Mouse (Mus musculus) gastrocnemius, postnatal 10 days (tissue): ENCODE results near the gene Prpf4. TPM values are rescaled to one million over a fixed set of nuclear protein-coding genes. Genes with fewer than 3 reads are reported as not detected.

Experiments
- DNase-seq: peaks from one replicate; pipeline ENCODE4 v3.0.0; 2021; ENCODE audit warnings: mixed read lengths
- long read RNA-seq, 2 experiments: library from polyadenylated mRNA; stranded (forward); transcript quantifications; one replicate each; pipeline ENCODE4 v2.0.0; 2021
- total RNA-seq, 2 experiments: library from RNA; stranded (reverse); gene quantifications; 2 replicates each; pipeline ENCODE4 v1.2.3; 2021

The Prpf4 gene
- 10 to 100 TPM; 13.5 to 13.6 TPM for total RNA-seq
- long read RNA-seq, experiment 1, full-length matches to known transcripts, result 27 of 33 reads
- long read RNA-seq, experiment 1, partial matches to known transcripts, result 1 of 33 reads
- long read RNA-seq, experiment 1, other reads (novel, unspliced or antisense), result 5 of 33 reads
- long read RNA-seq, experiment 2, full-length matches to known transcripts, result 30 of 34 reads
- long read RNA-seq, experiment 2, partial matches to known transcripts, result 1 of 34 reads
- long read RNA-seq, experiment 2, other reads (novel, unspliced or antisense), result 3 of 34 reads

DNA sequence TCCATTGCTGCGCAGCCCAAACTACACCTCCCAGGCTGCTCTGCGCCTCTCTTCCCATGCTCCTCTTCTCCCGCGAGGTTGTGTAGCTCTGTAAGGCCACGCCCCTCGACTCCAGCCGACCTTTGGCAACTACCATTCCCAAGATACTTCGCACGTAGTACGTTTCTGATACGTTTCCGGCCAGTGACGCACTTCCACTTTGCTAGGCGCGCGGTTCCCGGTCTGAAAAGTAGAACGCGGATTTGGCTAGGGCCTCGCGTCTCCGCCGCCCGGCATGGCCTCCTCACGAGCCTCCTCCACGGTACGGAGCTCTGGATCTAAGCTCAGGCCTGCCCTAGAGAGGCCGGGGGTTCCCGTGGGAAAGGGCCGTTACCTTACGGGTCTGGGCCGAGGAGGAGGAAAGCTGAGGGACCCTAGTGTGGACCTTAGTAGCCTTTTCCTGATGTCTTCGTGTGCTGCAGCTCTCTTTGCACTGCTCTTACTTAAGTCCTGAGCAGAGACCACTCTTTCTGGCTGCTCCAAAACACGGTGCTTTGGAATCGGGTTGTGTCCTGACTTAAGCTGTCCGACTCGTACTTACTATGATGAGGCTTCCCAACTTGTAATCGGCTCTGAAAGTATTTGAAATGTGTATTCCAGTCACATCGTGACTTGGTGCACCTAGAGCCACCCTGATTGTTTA is at the start of gene Prpf4, which contains the start of gene Cdc26:
Gene Prpf4 (plus strand): TSS at position 197 of the 682 bp plus-strand sequence.
Gene Cdc26 (minus strand): TSS at position 42 of the 682 bp plus-strand sequence.
- peak; percentile 93 for DNase-seq

DNA sequence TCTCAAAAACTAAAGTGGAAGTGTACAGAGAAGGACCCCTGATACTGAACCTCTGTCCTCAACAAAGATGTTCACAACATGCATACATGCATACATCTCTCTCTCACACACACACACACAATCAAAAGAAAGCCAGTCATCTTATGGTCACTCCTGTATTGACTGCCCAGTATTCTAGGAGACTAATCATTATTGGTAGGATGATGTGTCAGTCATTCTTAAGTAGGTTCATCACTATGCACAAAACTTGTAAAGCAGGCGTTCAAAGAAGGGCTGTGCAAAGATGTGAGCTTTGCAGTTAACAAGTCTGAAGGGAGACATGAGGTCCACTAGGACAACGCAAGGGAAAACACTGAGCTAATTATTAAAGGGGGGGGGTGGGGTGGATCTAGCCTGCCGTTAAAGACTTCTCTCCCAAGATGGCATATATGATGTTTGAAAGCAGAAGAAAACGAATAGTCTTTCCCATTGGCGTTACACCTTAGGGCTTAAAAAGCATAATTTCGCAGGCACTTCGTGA is 49.3 kb upstream of the Prpf4 start:
- no peak for DNase-seq

DNA sequence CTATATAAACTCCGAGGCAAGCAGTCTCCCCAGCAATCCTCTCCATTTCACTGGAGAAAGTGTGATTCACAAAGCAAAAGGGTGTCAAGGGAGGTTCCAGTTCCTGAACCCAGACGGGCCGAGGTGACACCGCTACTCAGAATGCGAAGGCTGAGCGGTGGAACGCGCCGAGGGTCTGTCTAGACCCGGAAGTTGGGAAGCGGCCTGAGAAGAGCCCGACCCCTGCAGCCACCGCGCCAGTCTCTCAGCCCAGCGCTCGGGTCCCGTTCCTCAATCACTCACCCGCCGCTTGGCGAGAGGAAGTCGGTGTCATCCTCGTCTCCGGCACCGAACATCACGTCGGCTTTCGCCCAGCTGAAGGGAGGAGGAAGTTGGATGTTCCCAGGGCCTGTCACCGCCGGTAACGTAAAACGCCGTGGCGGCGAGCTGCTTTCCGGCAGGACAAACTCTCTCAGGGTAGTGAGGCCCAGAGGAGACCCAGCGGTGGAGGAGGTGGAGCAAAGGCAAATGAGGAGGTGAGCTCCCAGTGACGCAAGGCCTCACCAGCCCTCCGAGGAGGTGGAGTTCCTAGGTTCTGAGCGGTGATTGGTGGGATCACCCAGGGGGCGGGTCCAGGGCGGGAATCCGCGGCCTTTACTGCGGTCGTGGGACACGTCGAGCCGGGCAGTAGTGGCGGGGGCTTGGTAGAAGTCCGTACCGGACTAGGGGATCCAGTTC is 48.4 kb upstream of the Prpf4 start, which contains the start of the genes Fkbp15 and Slc31a1:
Gene Fkbp15 (minus strand): TSS at position 461 of the 717 bp plus-strand sequence.
Gene Slc31a1 (plus strand): TSS at position 640 of the 717 bp plus-strand sequence.
- peak; percentile 93 for DNase-seq

DNA sequence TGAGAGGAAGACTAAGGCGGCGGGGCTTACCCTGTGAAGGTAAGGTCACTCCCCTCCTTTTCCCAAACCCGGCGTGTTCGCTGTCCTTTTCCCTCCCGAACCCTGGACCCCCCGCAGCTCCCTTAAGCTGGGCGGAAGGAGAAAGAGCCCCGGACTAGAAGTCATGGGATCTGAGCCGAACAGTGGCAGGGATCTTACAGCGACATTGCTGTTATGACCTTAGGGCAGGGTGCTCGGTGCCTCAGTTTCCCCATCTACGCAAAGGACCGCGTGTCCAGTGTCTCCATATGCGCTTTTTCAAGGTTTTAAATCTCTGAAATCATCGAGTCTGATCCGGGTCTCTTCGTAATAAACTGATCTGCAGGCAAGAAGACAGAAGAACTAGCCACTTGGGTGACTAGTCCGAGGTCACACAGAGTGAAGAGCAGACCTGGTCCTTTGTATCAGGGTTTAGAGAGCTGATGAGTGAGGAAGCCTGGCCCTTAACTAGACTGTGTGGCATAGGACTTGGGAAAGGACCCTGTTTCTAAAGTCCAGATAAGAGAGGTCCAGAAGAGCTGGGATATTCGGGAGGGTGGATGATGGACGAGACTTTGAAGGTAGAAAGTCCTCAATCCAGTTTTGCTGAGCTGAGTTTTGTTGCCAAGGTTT is 47.7 kb upstream of the Prpf4 start:
- DNase-seq, result no peak

DNA sequence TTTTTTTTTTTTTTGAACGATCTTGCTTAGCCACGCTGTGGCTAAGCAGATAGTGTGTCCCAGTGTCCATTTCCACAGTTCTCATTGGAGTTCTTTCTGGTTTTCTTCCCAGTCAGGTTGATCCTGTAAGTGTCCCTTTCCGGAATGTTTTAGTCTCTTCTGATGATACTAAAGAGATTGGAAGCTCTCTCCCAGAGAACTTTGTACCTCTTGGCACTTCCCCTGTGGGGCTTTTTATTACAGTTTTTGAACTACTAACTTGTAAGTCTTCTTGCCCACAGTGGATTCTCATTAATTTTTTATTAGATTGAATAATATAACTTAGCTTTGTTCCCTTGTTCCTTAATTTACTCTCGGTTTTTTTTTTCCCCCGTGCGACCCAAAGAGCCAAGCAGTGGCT is 47.0 kb upstream of the Prpf4 start:
- DNase-seq, result no peak

DNA sequence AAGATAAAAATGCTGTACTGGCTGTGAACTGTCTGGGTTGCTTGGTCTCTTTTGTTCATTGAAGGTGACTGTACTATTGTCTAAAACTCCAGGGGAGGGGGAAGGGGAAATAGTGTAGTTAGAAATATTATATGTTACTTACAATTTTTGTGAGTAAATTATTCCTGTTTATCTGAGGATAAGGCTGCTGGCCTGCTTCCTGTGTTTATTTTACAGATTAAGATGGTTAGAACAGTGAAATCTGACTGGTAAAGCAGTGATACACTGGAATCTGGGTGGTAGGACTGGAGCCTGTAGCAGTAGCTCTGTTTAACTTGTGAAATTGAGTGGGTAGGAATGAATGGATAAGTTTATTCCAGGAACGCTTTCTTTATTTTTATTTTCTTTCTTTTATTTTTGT is 46.6 kb upstream of the Prpf4 start:
- no peak for DNase-seq

DNA sequence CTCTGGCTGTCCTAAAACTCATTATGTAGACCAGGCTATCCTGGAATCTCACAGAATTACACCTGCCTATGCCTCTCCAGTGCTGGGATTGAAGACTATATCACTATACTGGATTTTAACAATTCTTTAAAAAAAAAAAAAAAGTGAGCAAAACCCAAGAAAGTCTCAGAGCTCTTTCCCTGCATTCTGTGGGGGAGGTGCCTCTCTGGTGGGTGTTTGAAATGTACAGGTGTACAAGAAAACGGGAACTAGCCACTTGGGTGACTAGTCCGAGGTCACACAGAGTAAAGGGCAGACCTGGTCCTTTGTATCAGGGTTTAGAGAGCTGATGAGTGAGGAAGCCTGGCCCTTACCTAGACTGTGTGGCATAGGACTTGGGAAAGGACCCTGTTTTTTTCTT is 46.2 kb upstream of the Prpf4 start:
- no peak for DNase-seq

DNA sequence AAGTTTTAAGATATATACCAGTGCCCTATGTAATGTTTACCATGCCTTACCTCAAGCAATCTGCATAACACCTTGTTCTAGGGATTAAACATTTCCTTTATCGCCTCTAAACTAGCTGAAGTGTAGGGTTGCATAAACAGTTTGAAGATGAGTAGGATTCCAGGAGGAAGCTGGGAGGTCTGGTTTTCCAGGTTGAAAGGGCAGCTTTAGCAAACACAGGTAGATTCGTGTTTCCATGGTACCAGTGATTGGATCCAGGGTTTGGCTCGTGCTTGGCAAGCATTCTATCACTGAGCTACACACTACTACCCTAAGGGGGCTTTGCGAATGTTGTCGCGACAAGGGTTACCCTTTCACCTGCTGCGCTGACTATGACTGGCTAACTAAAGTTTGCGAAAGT is 44.3 kb upstream of the Prpf4 start:
- no peak for DNase-seq

DNA sequence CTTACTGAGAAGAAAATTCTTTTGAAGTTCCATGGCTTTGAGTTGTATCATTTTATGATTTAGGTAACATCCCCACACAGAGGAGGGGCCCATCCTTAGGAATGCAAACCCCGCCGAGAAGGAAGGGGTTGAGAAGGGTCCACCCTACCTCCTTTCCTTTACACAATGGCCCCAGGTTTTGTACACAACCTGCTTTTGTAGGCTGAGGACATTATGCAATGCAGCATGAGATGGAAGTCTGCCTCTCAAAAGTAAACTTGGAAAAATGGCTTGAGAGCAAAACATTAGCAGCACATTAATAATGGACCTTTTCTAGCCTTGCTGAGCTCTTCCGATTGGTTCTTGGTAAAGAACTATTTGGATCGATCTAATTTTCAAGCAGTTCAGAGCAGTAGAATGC is 42.3 kb upstream of the Prpf4 start:
- no peak for DNase-seq

DNA sequence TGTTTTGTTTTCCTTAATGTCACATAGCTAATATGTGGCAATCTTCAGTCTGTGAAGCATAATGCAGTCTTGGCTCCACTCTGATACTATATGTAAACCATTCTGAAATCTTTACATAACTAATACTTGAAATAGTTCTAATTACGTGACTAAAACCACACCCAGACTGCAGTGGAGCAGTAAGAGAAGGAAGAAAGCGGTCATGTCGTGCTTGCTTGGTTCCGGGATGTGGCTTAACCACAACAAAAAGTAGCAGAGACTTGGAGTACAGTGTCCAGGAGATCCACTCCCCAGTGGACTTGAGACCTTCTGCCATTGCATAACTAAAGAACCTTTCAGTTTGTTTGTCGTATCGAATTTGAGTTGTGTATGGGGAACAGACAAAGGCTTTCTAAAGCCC is 41.0 kb upstream of the Prpf4 start:
- no peak for DNase-seq

DNA sequence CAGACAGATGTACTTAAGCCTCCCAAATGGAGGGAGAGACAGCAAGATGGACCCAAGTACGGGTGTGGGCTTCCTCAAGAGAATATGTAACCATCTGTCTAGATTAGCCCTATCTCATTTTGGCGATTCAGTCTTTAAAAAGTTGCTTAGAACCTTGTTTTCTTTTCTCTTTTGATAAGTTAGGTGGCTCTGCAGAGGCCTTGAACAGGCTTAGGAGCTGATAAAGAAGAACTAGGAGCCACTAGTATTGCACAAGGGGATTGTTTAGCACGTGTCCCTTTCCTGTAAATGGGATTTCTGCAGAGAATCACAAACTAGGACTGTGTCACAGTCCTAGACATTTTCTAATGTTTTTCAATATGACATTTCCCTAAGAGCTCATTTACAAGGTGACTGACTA is 39.5 kb upstream of the Prpf4 start:
- no peak for DNase-seq

DNA sequence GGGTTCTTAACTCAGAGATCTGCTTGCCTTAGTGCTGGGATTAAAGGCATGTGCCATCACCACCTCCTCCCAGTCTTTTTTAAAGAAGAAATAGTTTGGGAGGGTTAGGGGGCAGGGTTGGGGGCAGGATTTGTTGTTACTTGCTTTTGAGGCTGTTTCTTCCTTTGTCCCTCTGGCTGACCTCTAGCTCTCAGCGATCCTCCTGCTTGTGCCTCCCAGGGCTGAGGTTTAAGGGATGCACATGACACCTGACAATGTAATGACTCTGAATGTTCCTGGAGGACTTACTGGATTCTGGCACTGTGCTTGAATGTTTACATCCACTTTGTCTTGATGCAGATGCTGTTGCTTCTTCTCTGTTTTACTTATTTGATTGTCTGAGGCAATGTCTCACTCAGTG is 36.2 kb upstream of the Prpf4 start:
- DNase-seq, result no peak

DNA sequence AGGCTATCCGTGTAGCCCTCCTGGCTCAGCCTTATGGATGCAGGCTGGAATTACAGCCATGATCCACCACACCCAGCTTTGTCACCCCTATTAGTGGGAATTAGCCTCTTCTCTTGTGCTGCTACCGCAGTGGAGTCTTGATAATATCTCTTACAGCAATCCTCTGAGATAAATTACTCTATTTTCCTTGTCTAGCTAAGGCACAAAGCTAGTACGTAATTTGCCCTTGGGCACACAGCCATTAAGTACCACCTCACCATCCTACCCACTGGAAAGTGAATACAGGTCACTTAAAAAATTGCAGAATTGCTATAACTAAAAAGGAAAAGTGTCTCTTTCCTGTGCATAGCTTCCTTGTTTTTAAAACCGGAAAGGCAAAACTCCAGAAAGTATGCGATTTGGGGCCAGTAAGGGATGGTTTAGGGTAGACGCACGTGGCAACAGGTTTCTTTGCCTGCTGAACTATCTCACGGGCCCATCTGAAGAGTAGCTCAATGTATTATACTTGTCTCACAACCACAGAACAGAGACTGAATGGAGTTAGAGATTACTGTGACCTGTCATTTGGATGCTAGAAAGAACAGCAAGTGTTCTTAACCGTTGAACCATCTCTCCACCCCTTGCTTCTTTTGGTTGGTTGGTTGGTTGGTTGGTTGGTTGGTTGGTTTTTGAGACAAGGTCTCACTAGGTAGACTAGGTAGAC is 35.6 kb upstream of the Prpf4 start:
- DNase-seq, result no peak

DNA sequence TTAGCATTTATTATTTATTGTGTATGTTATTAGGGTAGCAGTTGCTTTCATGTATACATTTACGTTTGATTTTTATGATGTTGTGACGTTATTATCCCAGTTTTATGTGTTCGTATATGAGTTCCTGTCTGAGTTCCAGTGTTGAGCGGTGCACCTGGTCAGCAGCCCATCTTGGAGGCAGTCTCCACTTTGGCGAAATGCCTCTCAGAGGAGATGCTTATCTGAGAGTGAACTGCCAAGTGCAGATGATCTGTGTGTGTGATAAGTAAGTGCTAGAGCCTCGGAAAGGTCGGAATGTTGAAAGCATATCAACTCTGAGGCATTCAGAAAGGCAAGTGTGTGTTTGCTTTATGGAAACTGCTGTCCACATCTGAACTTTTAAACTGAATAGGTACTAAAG is 34.9 kb upstream of the Prpf4 start:
- DNase-seq, result no peak

DNA sequence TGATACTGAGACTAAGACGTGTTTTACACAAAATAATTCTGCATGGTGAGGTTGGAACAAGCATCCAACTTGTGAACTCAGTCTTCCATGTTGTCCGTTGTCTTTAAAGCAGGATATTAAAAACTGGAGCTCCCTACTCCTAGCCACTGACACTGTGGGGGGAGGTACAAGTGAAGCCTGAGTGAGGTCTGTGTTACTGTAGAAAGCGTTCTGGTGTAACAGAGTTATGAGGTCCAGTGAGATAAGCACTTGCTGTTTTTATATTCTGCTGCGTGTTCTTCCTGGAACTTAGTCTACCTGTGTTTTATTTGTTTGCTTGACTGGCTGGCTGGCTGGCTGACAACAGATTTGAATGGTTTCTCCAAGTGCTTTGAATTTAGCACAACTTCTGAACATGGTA is 34.3 kb upstream of the Prpf4 start:
- DNase-seq, result no peak

DNA sequence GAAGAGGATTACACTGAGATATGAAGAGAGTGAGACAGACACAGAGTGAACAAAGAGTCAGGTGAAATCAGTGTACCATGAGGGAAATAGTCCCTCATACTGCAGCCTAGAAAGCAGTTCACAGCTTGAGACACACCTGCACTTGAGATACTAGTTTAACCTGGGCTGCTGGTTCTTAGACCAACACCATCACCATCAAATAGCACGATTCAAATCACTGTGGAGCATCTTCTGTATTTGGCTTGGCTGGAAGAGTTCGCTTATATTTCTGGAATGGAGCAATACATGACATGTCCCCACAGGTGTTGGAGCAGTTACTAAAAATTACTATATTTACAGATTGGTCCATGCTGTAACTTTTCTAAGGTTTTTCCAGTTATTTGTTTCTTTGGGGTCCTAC is 32.5 kb upstream of the Prpf4 start:
- DNase-seq, result no peak

DNA sequence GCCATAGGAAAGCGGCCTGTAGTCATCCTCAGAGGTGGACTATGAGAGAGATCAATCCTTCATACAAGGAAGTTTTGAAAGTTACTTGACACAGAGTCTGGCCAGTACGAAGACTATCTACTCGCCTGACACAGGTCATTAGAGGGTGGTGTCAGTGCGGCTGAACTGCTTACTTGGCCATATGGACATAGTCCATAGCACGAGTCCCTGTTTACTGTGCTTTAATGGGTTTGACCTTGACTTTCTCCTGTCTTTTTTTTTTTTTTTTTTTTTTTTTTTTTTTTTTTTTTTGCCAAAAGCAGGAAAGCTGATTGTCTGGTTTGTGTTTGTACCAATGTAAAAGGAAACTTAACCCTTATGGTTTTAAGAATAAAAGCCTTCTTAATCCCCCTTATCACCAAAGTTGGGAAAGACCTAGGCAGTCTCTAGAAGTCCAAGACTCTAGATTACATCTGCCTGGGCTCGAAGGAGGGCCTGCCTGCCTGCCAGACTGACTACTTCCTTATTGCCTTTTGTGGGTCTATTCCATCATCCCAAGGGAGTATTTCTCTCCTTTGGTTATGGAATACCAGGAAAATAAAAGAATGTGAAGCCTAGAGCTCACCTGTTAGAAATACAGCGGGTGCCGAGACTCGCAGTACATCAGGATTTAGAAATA is 28.7 kb upstream of the Prpf4 start:
- no peak for DNase-seq

DNA sequence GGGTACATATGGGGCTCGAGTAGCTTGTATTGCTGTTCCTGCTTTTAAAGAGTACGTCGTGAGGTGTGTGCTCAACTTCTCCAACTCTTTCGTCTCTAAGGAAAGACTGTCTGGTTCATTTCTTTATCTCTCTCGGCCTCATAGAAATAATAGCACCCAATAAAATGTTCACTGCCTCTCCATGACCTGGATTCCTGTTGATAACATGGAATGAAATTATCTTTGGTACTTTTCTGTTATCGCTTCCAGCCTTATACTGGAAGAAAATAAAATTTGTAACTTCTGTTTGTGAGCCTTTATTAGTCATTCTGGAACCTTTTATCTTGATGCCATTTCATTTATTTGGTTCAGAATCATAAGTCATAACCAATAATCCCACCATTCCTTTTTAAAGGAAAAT is 25.4 kb upstream of the Prpf4 start:
- no peak for DNase-seq

DNA sequence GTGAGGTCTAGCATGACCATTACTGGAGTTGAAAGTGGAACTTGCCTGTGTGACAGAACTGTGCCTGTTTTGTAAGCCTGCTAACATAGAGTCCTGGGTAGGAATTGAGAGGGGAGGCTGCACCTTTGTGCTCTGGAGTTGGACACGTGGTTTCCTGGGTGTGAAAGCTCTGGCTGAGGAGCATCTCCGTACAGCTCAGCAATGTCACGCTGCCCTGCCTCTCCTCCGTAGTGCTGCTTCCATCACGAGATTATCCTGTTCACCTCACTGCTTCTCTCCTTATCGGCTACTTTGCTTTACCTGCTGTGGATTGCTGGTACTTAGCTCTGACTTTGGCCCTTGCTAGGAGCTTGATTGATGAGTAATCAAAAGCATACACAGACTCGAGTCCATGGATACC is 24.8 kb upstream of the Prpf4 start:
- no peak for DNase-seq

DNA sequence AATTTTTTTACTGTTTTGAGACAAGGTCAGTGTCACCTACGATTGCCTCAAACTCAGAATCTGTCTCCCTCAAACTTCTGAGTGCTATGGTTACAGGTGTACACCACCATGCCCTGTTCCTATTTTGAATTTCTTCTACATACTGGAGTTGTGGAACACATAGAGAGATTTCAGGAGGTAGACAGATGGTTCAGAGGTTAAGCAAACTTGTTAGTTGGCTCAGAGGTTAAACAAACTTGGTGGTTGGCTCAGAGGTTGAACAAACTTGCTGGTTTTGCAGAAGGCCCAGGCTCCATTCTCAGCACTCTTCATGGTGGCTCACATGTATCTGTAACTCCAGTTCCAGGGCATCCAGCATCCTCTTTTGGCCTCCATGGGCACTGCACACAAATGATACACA is 24.4 kb upstream of the Prpf4 start:
- DNase-seq, result no peak

DNA sequence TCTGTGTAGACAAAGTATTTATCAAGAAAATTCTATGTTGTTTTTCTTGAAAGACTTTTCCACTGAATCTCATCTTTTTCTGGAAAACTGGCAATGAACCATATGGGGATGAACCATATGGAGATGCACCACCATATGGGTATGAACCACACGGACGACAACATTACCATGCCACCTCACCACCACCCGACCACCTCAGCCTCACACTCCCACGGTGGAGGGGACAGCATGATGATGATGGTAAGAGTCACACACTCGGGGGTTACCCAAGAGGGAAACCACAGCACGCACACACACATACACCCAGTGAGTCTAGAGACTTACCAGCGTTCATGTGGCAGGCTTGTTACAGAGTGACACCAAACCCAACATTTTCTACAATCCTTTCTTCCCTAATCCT is 23.2 kb upstream of the Prpf4 start:
- DNase-seq, result no peak
